Mouse (Mus musculus): ENCODE results near the gene Gstm2. TPM values are rescaled to one million over a fixed set of nuclear protein-coding genes. Genes with fewer than 3 reads are reported as not detected.

The Gstm2 gene
- polyA plus RNA-seq, 1 experiment from 2014 or later: 64.7 TPM

Other genes with a start within 250 kb of the Gstm2 start
- gene Csf1, start 226.0 kb downstream of the Gstm2 start, polyA plus RNA-seq (2014; fragmentation: Nextera tagmentation; extraction: Ambion mirVana): 18.1 and 21.4 TPM in 2 replicates
- not detected in 2 replicates for gene Eps8l3, start 109.2 kb downstream of the Gstm2 start, polyA plus RNA-seq (2014; fragmentation: Nextera tagmentation; extraction: Ambion mirVana)
- gene Gstm5, start 90.6 kb downstream of the Gstm2 start, polyA plus RNA-seq (2014; fragmentation: Nextera tagmentation; extraction: Ambion mirVana): 226 and 261 TPM in 2 replicates
- gene Gstm7, start 54.6 kb downstream of the Gstm2 start, polyA plus RNA-seq (2014; fragmentation: Nextera tagmentation; extraction: Ambion mirVana): 13.9 and 15.2 TPM in 2 replicates
- gene Gstm6, start 42.7 kb downstream of the Gstm2 start, polyA plus RNA-seq (2014; fragmentation: Nextera tagmentation; extraction: Ambion mirVana): 7.5 and 7.7 TPM in 2 replicates
- 0.17 TPM in 1 of 2 replicates, not detected in the other for gene Gstm3, start 17.2 kb downstream of the Gstm2 start, polyA plus RNA-seq (2014; fragmentation: Nextera tagmentation; extraction: Ambion mirVana)
- gene Gstm1, start 31.5 kb upstream of the Gstm2 start, polyA plus RNA-seq (2014; fragmentation: Nextera tagmentation; extraction: Ambion mirVana): 223 and 225 TPM in 2 replicates
- gene Gstm4, start 58.4 kb upstream of the Gstm2 start, polyA plus RNA-seq (2014; fragmentation: Nextera tagmentation; extraction: Ambion mirVana): 14.1 and 14.2 TPM in 2 replicates
- gene Ampd2, start 100.2 kb upstream of the Gstm2 start, polyA plus RNA-seq (2014; fragmentation: Nextera tagmentation; extraction: Ambion mirVana): 31.6 and 33.8 TPM in 2 replicates
- gene Gnat2, start 106.3 kb upstream of the Gstm2 start, polyA plus RNA-seq (2014; fragmentation: Nextera tagmentation; extraction: Ambion mirVana): 0.35 and 0.53 TPM in 2 replicates
- gene Gnai3, start 159.7 kb upstream of the Gstm2 start, polyA plus RNA-seq (2014; fragmentation: Nextera tagmentation; extraction: Ambion mirVana): 157 and 172 TPM in 2 replicates
- 0.42 and 0.45 TPM in 2 replicates for gene Gpr61, start 168.4 kb upstream of the Gstm2 start, polyA plus RNA-seq (2014; fragmentation: Nextera tagmentation; extraction: Ambion mirVana)
- gene Amigo1, start 199.9 kb upstream of the Gstm2 start, polyA plus RNA-seq (2014; fragmentation: Nextera tagmentation; extraction: Ambion mirVana): 5.1 and 5.3 TPM in 2 replicates
- 1.9 and 2.7 TPM in 2 replicates for gene Cyb561d1, start 214.8 kb upstream of the Gstm2 start, polyA plus RNA-seq (2014; fragmentation: Nextera tagmentation; extraction: Ambion mirVana)
- gene Atxn7l2, start 224.5 kb upstream of the Gstm2 start, polyA plus RNA-seq (2014; fragmentation: Nextera tagmentation; extraction: Ambion mirVana): 15.6 and 20.2 TPM in 2 replicates
- gene Sypl2, start 240.2 kb upstream of the Gstm2 start, polyA plus RNA-seq (2014; fragmentation: Nextera tagmentation; extraction: Ambion mirVana): 6.8 and 11.4 TPM in 2 replicates